Mouse (Mus musculus): ENCODE results near the gene Sspn.

DNA sequence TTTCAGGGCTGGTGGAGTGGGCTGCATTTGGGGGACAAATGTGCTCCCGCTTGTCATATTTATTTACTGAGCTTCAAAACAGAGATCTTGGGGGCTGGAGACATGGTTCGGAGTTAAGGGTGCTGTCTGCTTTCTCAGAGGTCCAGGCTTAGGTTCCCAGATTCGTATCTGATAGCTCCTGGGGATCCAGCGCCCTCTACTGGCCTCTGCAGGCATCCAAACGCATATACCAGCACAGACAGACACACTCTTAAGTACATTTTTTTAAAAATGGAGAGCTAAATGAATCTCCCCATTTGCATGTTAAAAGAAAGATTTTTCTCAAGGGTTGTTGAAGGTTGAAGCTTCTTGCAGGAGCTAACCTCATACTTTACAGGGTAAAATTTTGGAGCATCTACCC is 38.1 kb downstream of the Sspn start:
- TF ChIP-seq POLR2A (IDR thresholded peaks at IDR 0.05; ENCODE audit: insufficient read depth, low read length), result no peak
- peak; percentile 47 for TF ChIP-seq CTCF (IDR thresholded peaks at IDR 0.05; ENCODE audit: low read depth, low read length)

All from ES-Bruce4 (cell line).